Mouse (Mus musculus) MEL-GATA-1-ER (cell line): ENCODE measurements around the gene Tmem179.

Source experiments
- DNase-seq: peaks from one replicate; pipeline ENCODE4 v3.0.0-alpha.2; 2012; ENCODE audit warnings: low read depth; ENCODE audit errors: extremely low read depth

Tmem179 gene

GRCm38 (mm10) chr12:112538356-112538755, 21.8 kb upstream of the Tmem179 start:
- DNase-seq: no peak

GRCm38 (mm10) chr12:112537233-112537632, 20.7 kb upstream of the Tmem179 start:
- DNase-seq: no peak

GRCm38 (mm10) chr12:112533758-112534157, 17.2 kb upstream of the Tmem179 start:
- DNase-seq: no peak

- peak; percentile 31 for DNase-seq
These were observed 1.6 kb upstream of the Tmem179 start for GRCm38 (mm10) chr12:112518105-112518504.

- no peak for DNase-seq
These were observed 1.6 kb downstream of the Tmem179 start for GRCm38 (mm10) chr12:112514897-112515296.

GRCm38 (mm10) chr12:112510733-112511372, 5.7 kb downstream of the Tmem179 start:
- DNase-seq: no peak

GRCm38 (mm10) chr12:112510365-112510732, 6.2 kb downstream of the Tmem179 start:
- no peak for DNase-seq

- DNase-seq: no peak
These were observed 8.6 kb downstream of the Tmem179 start for GRCm38 (mm10) chr12:112507984-112508383.

GRCm38 (mm10) chr12:112507264-112507663, 9.3 kb downstream of the Tmem179 start:
- DNase-seq: no peak

GRCm38 (mm10) chr12:112506267-112506666, 10.3 kb downstream of the Tmem179 start:
- no peak for DNase-seq

GRCm38 (mm10) chr12:112503003-112503771, 13.4 kb downstream of the Tmem179 start:
- DNase-seq: peak; percentile 36

- DNase-seq: no peak
These were observed 17.9 kb downstream of the Tmem179 start for GRCm38 (mm10) chr12:112498683-112499082.

GRCm38 (mm10) chr12:112497731-112498130, 18.8 kb downstream of the Tmem179 start:
- no peak for DNase-seq

- no peak for DNase-seq
These were observed 20.4 kb downstream of the Tmem179 start for GRCm38 (mm10) chr12:112496136-112496535.

- DNase-seq: no peak
These were observed 26.1 kb downstream of the Tmem179 start for GRCm38 (mm10) chr12:112490444-112490939.

GRCm38 (mm10) chr12:112489535-112489934, 27.0 kb downstream of the Tmem179 start:
- DNase-seq: no peak

GRCm38 (mm10) chr12:112489134-112489533, 27.4 kb downstream of the Tmem179 start, which contains the start of gene A530016L24Rik:
Gene A530016L24Rik (plus strand): TSS chr12:112489448.
- no peak for DNase-seq

GRCm38 (mm10) chr12:112473777-112474176, 42.8 kb downstream of the Tmem179 start:
- peak; percentile 32 for DNase-seq

GRCm38 (mm10) chr12:112470216-112470615, 46.3 kb downstream of the Tmem179 start:
- DNase-seq: no peak

GRCm38 (mm10) chr12:112469393-112469792, 47.2 kb downstream of the Tmem179 start:
- peak; percentile 25 for DNase-seq

- DNase-seq: no peak
These were observed 49.2 kb downstream of the Tmem179 start for GRCm38 (mm10) chr12:112467387-112467786.

- DNase-seq: no peak
These were observed 50.6 kb downstream of the Tmem179 start for GRCm38 (mm10) chr12:112465928-112466327.

- DNase-seq: no peak
These were observed 52.0 kb downstream of the Tmem179 start for GRCm38 (mm10) chr12:112464516-112464915.
